Mouse (Mus musculus) adrenal gland, postnatal 4 days (tissue): ENCODE measurements around the gene Sstr3. TPM values are rescaled to one million over a fixed set of nuclear protein-coding genes. Genes with fewer than 3 reads are reported as not detected.

ENCODE experiments used
- DNase-seq, 2 experiments: peaks; one replicate each; pipeline ENCODE4 v3.0.0; 2021 to 2022; ENCODE audit warnings: low spot score in 2 of 2, mixed read lengths in 2 of 2
- total RNA-seq, 2 experiments: library from RNA; stranded (reverse); gene quantifications; 2 replicates each; pipeline ENCODE4 v1.2.3; 2021

Gene Sstr3
- total RNA-seq, 2 experiments from 2014 or later = 0.79 to 1.3 TPM

GRCm38 (mm10) chr15:78563344-78563743, 18.9 kb upstream of the Sstr3 start:
- DNase-seq = no peak

GRCm38 (mm10) chr15:78559141-78559979, 14.9 kb upstream of the Sstr3 start:
- no peak for DNase-seq

- no peak for DNase-seq
Observed at GRCm38 (mm10) chr15:78557693-78558535, 13.4 kb upstream of the Sstr3 start.

GRCm38 (mm10) chr15:78554545-78555313, 10.2 kb upstream of the Sstr3 start:
- no peak for DNase-seq

GRCm38 (mm10) chr15:78549189-78549734, 4.8 kb upstream of the Sstr3 start:
- DNase-seq = no peak

GRCm38 (mm10) chr15:78548711-78549110, 4.2 kb upstream of the Sstr3 start:
- DNase-seq = no peak

- no peak for DNase-seq
Observed at GRCm38 (mm10) chr15:78548336-78548665, 3.8 kb upstream of the Sstr3 start.

- DNase-seq = no peak
Observed at GRCm38 (mm10) chr15:78547415-78548335, 3.2 kb upstream of the Sstr3 start.

GRCm38 (mm10) chr15:78546060-78546459, 1.6 kb upstream of the Sstr3 start:
- no peak for DNase-seq

- no peak for DNase-seq
Observed at GRCm38 (mm10) chr15:78544041-78544440, 444 bp downstream of the Sstr3 start.

GRCm38 (mm10) chr15:78542767-78543303, 1.6 kb downstream of the Sstr3 start:
- DNase-seq = no peak

GRCm38 (mm10) chr15:78542098-78542766, 2.3 kb downstream of the Sstr3 start:
- DNase-seq = no peak

GRCm38 (mm10) chr15:78541606-78542005, 2.9 kb downstream of the Sstr3 start:
- DNase-seq = no peak

GRCm38 (mm10) chr15:78541036-78541435, 3.4 kb downstream of the Sstr3 start:
- DNase-seq = no peak

GRCm38 (mm10) chr15:78535723-78536421, 8.6 kb downstream of the Sstr3 start:
- DNase-seq = no peak

GRCm38 (mm10) chr15:78533346-78533835, 11.1 kb downstream of the Sstr3 start:
- no peak for DNase-seq

- no peak for DNase-seq
Observed at GRCm38 (mm10) chr15:78532566-78533345, 11.7 kb downstream of the Sstr3 start.
